Mouse (Mus musculus): ENCODE data around the gene Aes.

- no peak for TF ChIP-seq CTCF (IDR thresholded peaks at IDR 0.05; ENCODE audit: low read depth, low read length)
- TF ChIP-seq POLR2A (IDR thresholded peaks at IDR 0.05; ENCODE audit: borderline replicate concordance, low read depth, low read length) = no peak
Observed at GRCm38 (mm10) chr10:81608308-81608707, 49.0 kb downstream of the Aes start.

All from bone marrow macrophage, adult 2 months (primary cell).